Mouse (Mus musculus) forebrain, embryonic 11.5 days (tissue): ENCODE data around the gene Heyl. TPM values are rescaled to one million over a fixed set of nuclear protein-coding genes. Genes with fewer than 3 reads are reported as not detected.
"Not testable (repeated sequence)": the region's sequence is repeated elsewhere in the genome, so short reads cannot be mapped to it uniquely, and the experiment has no call there.

Source experiments
- ATAC-seq: fragments of 200-750 bp; cut with Nextera tagmentation; replicated peaks from 2 replicates; pipeline ENCODE4 v1.8.0; 2017; ENCODE audit warnings: moderate TSS enrichment; ENCODE audit not compliant: low FRiP score
- DNase-seq: peaks from one replicate; pipeline ENCODE4 v3.0.0-alpha.2; 2017; ENCODE audit warnings: low spot score
- H3K27ac ChIP-seq: fragments of 300-500 bp; sonication (generic); 2 replicates; pipeline ENCODE4 v1.5.1; 2014; ENCODE audit warnings: low read depth, low read length
- H3K27me3 ChIP-seq: fragments of 300-500 bp; sonication (generic); 2 replicates; pipeline ENCODE4 v1.6.1; 2014; ENCODE audit warnings: mild to moderate bottlenecking, low read length, mixed read lengths; ENCODE audit not compliant: control insufficient read depth, insufficient read depth
- H3K36me3 ChIP-seq: fragments of 300-500 bp; sonication (generic); 2 replicates; pipeline ENCODE4 v1.6.1; 2014; ENCODE audit warnings: mild to moderate bottlenecking, low read length, moderate library complexity, mixed read lengths; ENCODE audit not compliant: control insufficient read depth, insufficient read depth
- H3K4me1 ChIP-seq: fragments of 300-500 bp; sonication (generic); replicated peaks from 2 replicates; pipeline ENCODE4 v1.6.1; 2014; ENCODE audit warnings: low read length, mixed read lengths; ENCODE audit not compliant: control insufficient read depth, insufficient read depth
- H3K4me2 ChIP-seq: fragments of 300-500 bp; sonication (generic); 2 replicates; pipeline ENCODE4 v1.6.1; 2014; ENCODE audit warnings: low read depth, mild to moderate bottlenecking, low read length, moderate library complexity, mixed read lengths; ENCODE audit not compliant: severe bottlenecking
- H3K4me3 ChIP-seq: fragments of 300-500 bp; sonication (generic); 2 replicates; pipeline ENCODE4 v1.5.1; 2014; ENCODE audit warnings: low read depth, low read length
- H3K9ac ChIP-seq: fragments of 300-500 bp; sonication (generic); 2 replicates; pipeline ENCODE4 v1.6.1; 2014; ENCODE audit warnings: low read length
- H3K9me3 ChIP-seq: fragments of 300-500 bp; sonication (generic); 2 replicates; pipeline ENCODE4 v1.6.1; 2016; ENCODE audit warnings: low read length, mixed read lengths; ENCODE audit not compliant: control insufficient read depth
- WGBS: fragments of 180-500 bp; shearing (Covaris S2); extraction: QIAGEN DNeasy Blood & Tissue Kit; methylation state at CpG from one replicate; pipeline ENCODE4 v1.1.7; 2014; 5-methylcytosine and 5-hydroxymethylcytosine counted together
- polyA plus RNA-seq: library from polyadenylated mRNA; unstranded; fragments of >200 nt; fragmentation: Nextera tagmentation; extraction: Ambion mirVana; gene quantifications from 2 replicates; pipeline ENCODE4 v1.2.1, GENCODE M21; 2014

Gene Heyl
- polyA plus RNA-seq, 1 experiment from 2014 or later, result 7.9 TPM

DNA sequence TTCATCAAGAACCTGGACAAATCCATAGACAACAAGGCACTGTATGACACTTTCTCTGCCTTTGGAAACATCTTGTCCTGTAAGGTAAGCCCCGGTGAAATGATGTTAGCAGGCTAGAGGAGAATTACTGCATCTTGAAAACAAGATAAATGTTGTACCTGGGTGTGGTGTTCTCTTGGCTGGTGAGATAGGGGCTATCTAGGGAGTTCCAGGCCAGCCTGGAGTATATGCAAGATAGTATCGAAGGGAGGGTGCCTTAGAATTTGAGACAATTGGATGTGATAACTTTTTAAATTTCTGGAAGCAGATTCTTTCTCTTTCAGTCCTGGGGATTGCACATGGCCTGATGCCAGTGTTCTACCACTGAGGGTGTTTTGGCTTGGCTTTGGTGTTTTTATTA lies 53.4 kb downstream of the Heyl start:
- ATAC-seq, result no peak
- no peak overlapping the region for H3K9ac ChIP-seq
- H3K27ac ChIP-seq, result no peak overlapping the region
- 95% methylated on average over 2 of the region's 2 CpGs for WGBS
- no peaks in the 10 kb centered on the region for H3K9me3 ChIP-seq
- DNase-seq, result no peak
- H3K4me1 ChIP-seq, result peaks cover 13% of the 10 kb centered on the region; the same call in 1 of the 2 replicates
- H3K27me3 ChIP-seq, result no peaks in the 10 kb centered on the region
- no peak overlapping the region for H3K4me3 ChIP-seq
- H3K36me3 ChIP-seq, result peaks cover 10% of the 10 kb centered on the region; the same call in 1 of the 2 replicates
- H3K4me2 ChIP-seq, result no peak overlapping the region

DNA sequence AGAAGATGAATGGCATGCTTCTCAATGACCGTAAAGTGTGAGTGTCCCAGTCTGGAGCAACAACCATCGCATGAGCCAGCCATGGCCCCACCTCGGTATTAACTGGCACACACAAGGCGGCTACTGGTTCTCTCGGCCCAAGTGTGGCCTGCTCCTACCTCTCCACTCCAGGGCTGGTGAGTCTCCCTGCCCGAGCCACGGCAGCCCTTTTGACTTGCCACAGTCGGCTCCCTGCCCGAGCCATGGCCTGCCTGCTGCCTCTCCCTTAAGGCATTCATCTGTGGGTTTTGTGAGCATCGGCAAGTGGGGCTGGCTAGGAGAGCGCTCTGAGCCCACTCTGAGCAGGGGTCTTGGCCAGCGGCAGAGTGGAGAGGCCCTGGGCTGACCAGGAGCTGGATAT lies 55.7 kb downstream of the Heyl start:
- Histone ChIP-seq H3K27me3 (no peaks in the 10 kb centered on the region), H3K4me3 (no peak overlapping the region), H3K9ac (no peak overlapping the region), H3K36me3 (peaks cover 15% of the 10 kb centered on the region; the same call in 1 of the 2 replicates), H3K4me1 (peaks cover 10% of the 10 kb centered on the region; the same call in 1 of the 2 replicates), H3K9me3 (no peaks in the 10 kb centered on the region), H3K4me2 (no peak overlapping the region), H3K27ac (no peak overlapping the region)
- 92% methylated on average over 12 of the region's 12 CpGs for WGBS
- DNase-seq (peak; percentile 46), ATAC-seq (no peak)

DNA sequence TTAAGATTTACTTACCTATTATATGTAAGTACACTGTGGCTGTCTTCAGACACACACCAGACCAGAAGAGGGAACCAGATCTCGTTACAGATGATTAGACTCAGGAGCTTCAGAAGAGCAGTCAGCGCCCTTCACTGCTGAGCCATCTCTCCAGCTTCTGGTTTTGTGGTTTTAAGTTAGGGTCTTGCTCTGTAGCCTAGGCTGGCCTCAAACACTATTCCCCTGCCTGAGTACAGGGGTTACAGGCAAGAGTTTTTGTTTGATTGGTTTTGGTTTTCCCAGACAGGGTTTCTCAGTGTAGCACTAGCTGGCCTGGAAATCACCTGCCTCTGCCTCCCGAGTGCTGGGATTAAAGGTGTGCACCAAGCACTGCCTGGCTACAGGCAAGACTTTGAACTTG lies 59.0 kb downstream of the Heyl start:
- H3K36me3 ChIP-seq, result peaks cover 26% of the 10 kb centered on the region
- no peak overlapping the region for H3K4me3 ChIP-seq
- H3K4me2 ChIP-seq, result no peak overlapping the region
- 91% methylated on average over 3 of the region's 3 CpGs for WGBS
- ATAC-seq (no peak), DNase-seq (no peak)
- no peaks in the 10 kb centered on the region for H3K9me3 ChIP-seq
- no peak overlapping the region for H3K27ac ChIP-seq
- no peaks in the 10 kb centered on the region for H3K27me3 ChIP-seq
- H3K9ac ChIP-seq, result no peak overlapping the region
- H3K4me1 ChIP-seq, result no peaks in the 10 kb centered on the region

DNA sequence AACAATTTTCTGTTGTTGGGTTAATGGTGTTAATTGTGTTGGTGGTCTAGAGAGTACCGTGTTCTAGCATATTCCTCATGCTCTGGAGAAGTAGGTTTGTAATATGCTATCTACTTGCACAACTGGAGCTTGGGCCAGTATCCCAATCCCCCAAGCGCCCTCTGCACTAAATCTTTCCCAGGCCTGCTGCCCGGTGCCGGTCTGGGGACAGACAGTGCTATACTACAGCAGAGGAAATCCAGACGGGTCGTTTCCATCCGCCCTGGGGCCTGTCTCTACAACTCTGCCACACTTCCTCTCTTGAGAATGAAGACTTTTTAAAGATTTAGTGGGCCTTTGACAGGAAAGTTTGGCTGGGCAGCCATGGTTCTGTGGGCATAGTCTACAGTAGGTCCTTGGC lies 59.6 kb downstream of the Heyl start:
- Histone ChIP-seq H3K4me3 (no peak overlapping the region), H3K27ac (no peak overlapping the region), H3K4me1 (no peaks in the 10 kb centered on the region), H3K27me3 (no peaks in the 10 kb centered on the region), H3K36me3 (peaks cover 27% of the 10 kb centered on the region), H3K4me2 (no peak overlapping the region), H3K9ac (no peak overlapping the region), H3K9me3 (no peaks in the 10 kb centered on the region)
- 88% methylated on average over 7 of the region's 7 CpGs for WGBS
- ATAC-seq (no peak), DNase-seq (no peak)

DNA sequence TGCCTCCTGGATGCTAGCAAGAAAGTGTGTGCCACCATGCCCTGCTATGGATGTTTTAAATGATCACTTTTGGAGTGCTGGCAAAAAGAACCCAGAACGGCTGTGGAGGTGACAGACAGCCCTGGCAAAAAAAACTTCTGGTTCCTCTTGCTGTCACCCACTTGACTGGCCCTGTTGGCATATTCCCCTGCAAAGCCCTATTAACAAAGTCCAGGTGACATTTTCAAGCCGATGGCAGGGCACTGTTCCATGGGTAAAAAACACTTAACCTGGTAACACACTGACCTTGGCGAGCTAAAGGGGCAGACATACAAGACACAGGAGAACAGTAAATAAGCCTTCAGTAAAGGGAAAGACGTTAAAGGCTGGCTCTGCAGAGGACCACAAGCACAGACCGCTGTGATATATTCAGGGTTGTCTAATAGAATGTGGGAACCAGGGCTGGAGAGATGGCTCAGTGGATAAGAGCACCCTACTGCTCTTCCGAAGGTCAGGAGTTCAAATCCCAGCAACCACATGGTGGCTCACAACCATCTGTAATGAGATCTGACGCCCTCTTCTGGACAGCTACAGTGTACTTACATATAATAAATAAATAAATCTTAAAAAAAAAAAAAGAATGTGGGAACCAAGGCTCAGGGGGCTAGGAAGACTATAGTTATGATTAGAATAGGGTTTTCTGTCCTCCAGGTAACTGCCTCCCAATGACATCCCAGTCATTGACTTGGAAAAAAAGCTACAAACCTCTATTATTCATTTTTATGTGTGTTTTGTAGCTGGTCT lies 60.5 kb downstream of the Heyl start:
- Histone ChIP-seq H3K9me3 (no peaks in the 10 kb centered on the region), H3K36me3 (peaks cover 31% of the 10 kb centered on the region), H3K27ac (no peak overlapping the region), H3K4me2 (no peak overlapping the region), H3K27me3 (no peaks in the 10 kb centered on the region), H3K4me1 (no peaks in the 10 kb centered on the region), H3K4me3 (no peak overlapping the region), H3K9ac (no peak overlapping the region)
- no peak for DNase-seq
- ATAC-seq, result no peak
- WGBS, result 84% methylated on average over 7 of the region's 7 CpGs

DNA sequence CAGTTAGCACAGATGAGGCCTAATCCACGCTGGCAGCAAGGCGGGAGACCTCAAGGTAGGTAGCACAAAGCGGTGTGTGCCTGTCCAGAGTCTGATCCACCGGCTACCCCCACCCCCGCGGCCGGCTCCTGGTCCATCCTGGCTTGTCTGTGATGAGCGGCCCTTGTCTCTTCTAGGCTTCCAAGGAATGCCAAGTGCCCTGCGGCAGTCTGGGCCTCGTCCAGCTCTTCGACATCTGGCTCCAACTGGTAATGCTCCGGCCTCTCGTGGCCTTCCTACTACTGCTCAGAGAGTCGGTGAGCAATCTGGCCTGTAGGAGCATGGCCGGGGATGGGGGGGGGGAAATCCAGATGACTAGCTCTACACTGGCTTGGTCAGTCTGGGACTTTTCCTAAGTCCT lies 61.7 kb downstream of the Heyl start:
- not testable (repeated sequence) for H3K27me3 ChIP-seq, H3K4me3 ChIP-seq, H3K9ac ChIP-seq, H3K4me2 ChIP-seq, H3K27ac ChIP-seq, DNase-seq, H3K9me3 ChIP-seq, H3K4me1 ChIP-seq, ATAC-seq
- H3K36me3 ChIP-seq, result peaks cover 27% of the 10 kb centered on the region
- 86% methylated on average over 15 of the region's 15 CpGs for WGBS

DNA sequence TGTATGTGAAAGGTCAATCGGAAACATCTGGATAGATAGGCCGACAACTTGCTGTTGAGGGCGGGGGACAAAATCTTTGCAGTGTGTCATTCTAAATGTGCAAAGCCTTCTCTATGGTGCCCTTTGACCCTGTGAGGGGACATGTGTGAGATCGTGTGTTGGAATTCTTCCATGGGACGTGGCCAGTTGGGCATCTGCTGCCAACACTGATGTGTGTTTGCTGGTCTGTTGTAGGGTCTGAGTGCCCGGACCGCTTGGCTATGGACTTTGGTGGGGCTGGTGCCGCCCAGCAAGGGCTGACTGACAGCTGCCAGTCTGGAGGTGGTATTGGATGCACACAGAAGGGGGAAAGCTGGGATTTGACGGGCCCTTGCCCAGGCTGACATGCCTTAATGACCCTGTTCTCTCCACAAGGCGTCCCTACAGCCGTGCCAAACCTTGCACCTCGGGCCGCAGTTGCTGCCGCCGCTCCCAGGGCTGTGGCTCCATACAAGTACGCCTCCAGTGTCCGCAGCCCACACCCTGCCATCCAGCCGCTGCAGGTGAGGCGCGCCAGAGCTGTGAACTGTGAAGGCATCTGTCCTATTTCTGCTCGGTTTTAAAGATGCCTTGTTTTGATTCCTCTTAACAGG lies 62.3 kb downstream of the Heyl start:
- Histone ChIP-seq H3K4me3 (no peak overlapping the region), H3K27me3 (no peaks in the 10 kb centered on the region), H3K9me3 (no peaks in the 10 kb centered on the region), H3K9ac (no peak overlapping the region), H3K4me2 (no peak overlapping the region), H3K36me3 (peaks cover 27% of the 10 kb centered on the region), H3K27ac (no peak overlapping the region), H3K4me1 (no peaks in the 10 kb centered on the region)
- no peak for ATAC-seq
- DNase-seq, result no peak
- WGBS, result 91% methylated on average over 21 of the region's 21 CpGs

DNA sequence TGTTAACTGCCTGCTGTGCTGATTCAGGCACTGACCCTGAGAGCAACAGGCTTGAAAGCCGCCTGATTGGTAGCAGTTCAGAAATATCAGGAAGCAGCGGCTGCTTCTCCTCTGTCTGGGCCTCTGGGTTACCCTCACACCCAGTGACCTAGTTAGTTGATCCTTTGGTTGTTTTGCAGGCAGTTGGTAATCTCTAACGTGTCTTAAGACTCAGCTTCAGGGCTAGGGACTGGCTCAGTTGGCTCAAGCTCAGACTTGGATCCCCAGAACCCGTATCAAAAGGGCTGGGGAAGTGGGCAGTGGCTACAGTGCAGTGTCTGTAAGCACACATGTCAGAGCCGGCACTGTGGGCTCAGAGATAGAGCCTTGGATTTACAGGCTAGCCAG lies 62.8 kb downstream of the Heyl start:
- 89% methylated on average over 5 of the region's 5 CpGs for WGBS
- H3K36me3 ChIP-seq, result peaks cover 27% of the 10 kb centered on the region

More for the DNA sequence above, 62.8 kb downstream of the Heyl start:
- Histone ChIP-seq H3K9me3 (no peaks in the 10 kb centered on the region), H3K9ac (no peak overlapping the region), H3K4me1 (no peaks in the 10 kb centered on the region), H3K4me3 (no peak overlapping the region), H3K27me3 (no peaks in the 10 kb centered on the region), H3K27ac (no peak overlapping the region), H3K4me2 (no peak overlapping the region)
- ATAC-seq (no peak), DNase-seq (no peak)
